Mouse (Mus musculus) liver, adult 2 months (tissue): ENCODE data around the gene Hist1h2an.

Source experiments
- CTCF ChIP-seq: fragments of 200-500 bp; IDR thresholded peaks from 2 replicates; pipeline ENCODE4 v1.5.1; 2011; ENCODE audit warnings: low read depth, low read length, control low read depth
- POLR2A ChIP-seq: fragments of 200-500 bp; IDR thresholded peaks from 2 replicates; pipeline ENCODE4 v1.6.1; 2011; ENCODE audit warnings: low read length, control low read depth; ENCODE audit not compliant: insufficient read depth; ENCODE audit errors: extremely low read depth

DNA sequence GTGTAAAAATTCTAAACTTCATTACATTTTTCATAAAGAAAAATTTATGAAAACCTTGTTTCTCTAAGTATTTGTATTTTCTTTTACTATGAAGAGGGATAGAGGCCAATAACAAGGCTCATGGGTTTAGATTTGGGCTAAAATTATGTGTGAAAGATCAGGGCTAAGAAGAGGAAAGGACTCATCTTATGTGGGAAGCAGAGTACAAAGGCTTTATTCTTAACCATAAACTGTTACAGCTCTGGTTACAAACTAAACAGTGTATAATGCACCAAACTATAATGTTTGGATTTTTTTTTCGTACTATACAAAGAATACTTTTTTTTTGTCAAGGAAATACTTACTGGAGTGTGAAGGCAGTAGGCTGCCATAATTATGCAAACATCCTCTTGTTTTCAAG lies 31.3 kb downstream of the Hist1h2an start:
- TF ChIP-seq CTCF (no peak), POLR2A (no peak)
